Mouse (Mus musculus) frontal cortex, adult 2 months (tissue): ENCODE measurements around the gene Chaf1b. TPM values are rescaled to one million over a fixed set of nuclear protein-coding genes. Genes with fewer than 3 reads are reported as not detected.

Experiments
- DNase-seq, 2 experiments: peaks; one replicate each; pipeline ENCODE4 v3.0.0; 2022; ENCODE audit warnings: low spot score in 1 of 2; ENCODE audit errors: extremely low spot score in 1 of 2
- polyA plus RNA-seq: library from polyadenylated mRNA; depleted of rRNA; stranded (reverse); fragments of >200 nt; gene quantifications from 2 replicates; pipeline ENCODE4 v1.2.3, GENCODE M21; 2012; rRNA removed

Chaf1b gene
- polyA plus RNA-seq, 1 experiment, result 1.3 TPM

- no peak for DNase-seq
These were observed 59.2 kb downstream of the Chaf1b start for GRCm38 (mm10) chr16:93942796-93943502.

- DNase-seq, result no peak
These were observed 60.6 kb downstream of the Chaf1b start for GRCm38 (mm10) chr16:93944301-93944700.

GRCm38 (mm10) chr16:93947396-93947795 lies 63.7 kb downstream of the Chaf1b start:
- no peak for DNase-seq

Other genes with a start within 250 kb of the Chaf1b start
- gene Cbr3, start 200.7 kb upstream of the Chaf1b start, polyA plus RNA-seq, result 17.9 and 19.1 TPM in 2 replicates
- 62.8 and 70.8 TPM in 2 replicates for gene Dop1b, start 172.0 kb upstream of the Chaf1b start, polyA plus RNA-seq
- 22.1 and 24.6 TPM in 2 replicates for gene Morc3, start 51.8 kb upstream of the Chaf1b start, polyA plus RNA-seq
- gene Cldn14, start 124.9 kb downstream of the Chaf1b start, polyA plus RNA-seq, result 1.7 and 2.4 TPM in 2 replicates
- 0.11 and 0.30 TPM in 2 replicates for gene Sim2, start 201.0 kb downstream of the Chaf1b start, polyA plus RNA-seq